Mouse (Mus musculus) heart, adult 9 months (tissue): ENCODE data around the gene Ccdc9.
A peak's percentile ranks its signal among the peaks of the same experiment; 100 is the strongest.

Experiments used
- DNase-seq, 2 experiments: peaks; one replicate each; pipeline ENCODE4 v3.0.0; 2022; ENCODE audit warnings: low spot score in 2 of 2

The Ccdc9 gene

DNA sequence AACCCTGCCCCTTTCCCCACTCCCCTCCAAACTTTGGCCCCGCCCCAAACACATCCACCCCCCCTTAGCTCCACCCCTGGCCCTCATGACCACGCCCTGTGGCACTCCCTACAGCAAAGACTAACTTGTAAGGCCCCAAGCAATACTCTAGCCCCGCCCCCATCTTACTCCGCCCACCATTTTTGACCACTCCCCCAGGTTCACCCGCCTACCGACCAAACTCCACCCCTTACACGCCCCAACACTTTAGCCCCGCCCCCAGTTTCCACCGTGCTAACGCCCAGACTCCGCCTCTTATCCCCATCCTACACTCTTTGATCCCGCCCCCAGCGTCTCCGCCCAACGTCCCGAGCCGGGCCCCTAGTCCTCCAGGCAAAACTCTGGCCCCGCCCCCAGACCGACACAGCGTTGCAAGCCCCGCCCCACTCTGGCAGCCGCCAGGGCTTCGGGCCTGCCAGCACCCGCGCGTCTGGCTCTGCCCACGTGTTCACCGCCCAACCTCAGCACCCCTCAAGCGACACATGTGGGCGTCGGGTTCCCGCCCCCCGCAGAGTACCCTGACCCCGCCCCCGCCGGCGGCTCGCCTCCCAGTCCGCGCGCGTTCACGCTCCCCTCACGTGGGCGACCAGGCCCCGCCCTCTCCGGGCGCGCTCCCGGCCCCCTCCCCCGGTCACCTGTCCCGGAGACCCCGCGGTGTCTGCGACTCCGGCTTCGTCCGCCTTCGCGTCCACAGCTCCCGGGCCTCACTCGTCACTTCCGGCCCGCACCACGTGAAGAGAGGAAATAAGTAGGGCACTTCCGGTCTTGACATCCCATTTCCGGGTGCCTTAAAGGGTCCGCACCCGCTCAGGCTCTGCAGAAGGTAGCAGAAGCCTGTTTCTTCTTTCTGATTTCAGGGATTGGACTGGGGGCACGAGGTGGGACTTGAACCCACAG lies at the start of gene Ccdc9:
Gene Ccdc9, minus strand, starts transcription at position 770 of the 936 bp plus-strand sequence.
- peak; percentile 99 to 100 for DNase-seq

DNA sequence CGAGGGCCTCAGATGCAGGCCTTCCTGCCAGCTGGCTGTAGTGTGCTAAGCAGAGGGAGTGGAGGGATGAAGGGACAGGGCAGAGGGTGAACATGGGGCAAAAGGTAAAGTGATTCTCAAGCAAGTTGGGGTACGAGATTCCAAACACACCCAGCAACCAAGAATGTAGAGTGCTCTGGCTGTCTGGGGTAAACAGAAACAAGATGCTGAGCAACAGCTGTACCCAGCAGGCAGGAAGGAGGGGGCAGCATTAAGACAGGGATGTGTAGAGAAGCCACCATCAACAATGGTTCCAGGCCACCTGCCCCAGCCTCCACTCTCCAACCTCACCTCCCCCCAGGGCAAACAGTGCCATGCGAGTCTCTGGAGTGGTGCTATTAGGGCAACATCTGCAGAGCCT lies 42.6 kb upstream of the Ccdc9 start:
- DNase-seq, result no peak

DNA sequence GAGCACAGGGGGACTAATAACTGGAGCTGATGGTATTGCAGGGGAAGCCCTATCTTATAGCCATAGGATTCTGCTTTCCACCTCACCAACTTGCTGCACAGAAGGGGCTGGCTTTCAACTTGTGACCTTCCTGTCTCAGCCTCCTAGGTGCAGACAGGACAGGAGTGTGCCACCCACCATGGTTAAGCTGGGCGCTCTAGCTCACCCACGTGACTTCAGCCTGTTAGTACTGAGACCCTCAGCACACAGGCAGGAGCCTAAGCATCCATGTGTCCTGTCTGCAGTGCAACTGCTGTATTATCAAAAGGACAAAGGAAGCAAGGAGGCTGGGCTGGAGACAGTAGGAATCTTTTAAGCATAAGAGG lies 40.0 kb upstream of the Ccdc9 start:
- DNase-seq, result no peak

- DNase-seq, result peak; percentile 80 to 82
Observed at GRCm38 (mm10) chr7:16325920-16326606, 39.5 kb upstream of the Ccdc9 start.

GRCm38 (mm10) chr7:16324661-16325060 lies 38.1 kb upstream of the Ccdc9 start:
- DNase-seq, result no peak

DNA sequence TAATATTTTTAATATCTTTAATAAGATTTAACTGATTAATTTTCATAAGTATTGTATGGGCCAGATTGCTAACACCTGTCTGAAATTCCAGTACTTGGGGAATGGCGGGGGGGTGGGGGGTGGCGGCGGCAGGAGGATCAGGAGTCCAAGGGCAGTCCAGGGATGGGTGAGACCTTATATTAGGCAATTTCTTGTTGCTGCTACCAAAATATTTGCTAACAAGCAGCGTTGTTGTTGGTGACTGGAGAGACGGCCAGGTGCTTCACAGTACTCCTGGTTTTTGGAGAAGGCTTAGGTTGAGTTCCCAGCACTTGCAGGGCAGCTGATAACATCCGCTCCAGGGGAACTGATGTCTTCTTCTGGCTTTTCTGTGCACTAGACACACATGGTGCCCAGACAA lies 33.9 kb upstream of the Ccdc9 start:
- DNase-seq, result no peak

GRCm38 (mm10) chr7:16319216-16319615 lies 32.6 kb upstream of the Ccdc9 start:
- DNase-seq, result no peak

GRCm38 (mm10) chr7:16317094-16317493 lies 30.5 kb upstream of the Ccdc9 start:
- no peak for DNase-seq

DNA sequence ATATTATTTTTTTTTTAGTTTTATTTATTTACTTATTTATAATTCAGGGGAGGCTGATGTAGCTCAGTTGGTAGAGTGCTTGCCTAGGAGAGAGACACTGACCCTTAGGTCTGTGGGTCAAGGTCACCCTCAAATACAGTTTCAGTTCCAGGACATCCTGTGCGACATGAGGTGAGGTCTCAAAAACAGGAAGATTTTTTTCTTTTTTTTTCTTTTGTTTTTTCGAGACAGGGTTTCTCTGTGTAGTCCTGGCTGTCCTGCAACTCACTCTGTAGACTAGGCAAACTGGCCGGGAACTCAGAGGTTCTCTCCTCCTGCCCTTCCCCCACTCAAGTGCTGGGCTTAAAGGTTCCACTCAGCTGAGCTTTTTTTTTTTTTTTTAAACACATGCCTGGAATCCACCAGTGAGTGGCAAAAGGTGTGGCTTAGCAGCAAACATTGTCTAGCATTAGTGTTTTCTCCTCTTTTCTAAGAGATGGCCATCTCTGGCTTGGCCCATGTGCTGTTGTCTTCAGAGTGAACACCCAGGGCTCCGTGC lies 28.7 kb upstream of the Ccdc9 start:
- DNase-seq, result no peak

DNA sequence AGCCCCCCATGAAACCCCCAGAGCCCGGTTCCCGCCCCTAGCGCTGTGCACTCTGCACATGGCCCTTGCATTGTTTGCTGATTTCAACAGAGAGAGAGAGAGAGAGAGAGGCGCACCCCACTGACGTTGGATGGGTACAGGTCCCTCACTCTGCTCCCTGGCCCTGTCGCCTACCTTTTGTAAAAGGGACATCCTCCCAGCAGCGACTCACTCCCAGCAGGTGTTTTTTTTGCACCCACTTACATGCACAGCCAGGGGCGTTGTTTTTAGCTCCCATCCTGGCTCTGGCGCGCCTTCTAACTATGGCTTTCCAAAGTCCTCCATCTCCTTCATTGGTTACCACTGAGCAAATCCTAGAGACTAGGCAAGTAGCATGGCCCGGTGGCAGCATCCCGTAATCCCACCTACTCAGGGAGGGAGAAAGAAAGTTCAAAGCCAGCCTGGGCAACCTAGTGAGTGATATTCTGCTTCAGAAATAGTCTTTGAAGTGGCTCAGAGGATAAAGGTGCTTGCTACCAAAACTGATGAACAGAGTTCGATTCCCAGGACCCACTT lies 27.7 kb upstream of the Ccdc9 start:
- no peak for DNase-seq

- peak; percentile 88 to 93 for DNase-seq
Observed at GRCm38 (mm10) chr7:16313481-16314220, 27.1 kb upstream of the Ccdc9 start.

DNA sequence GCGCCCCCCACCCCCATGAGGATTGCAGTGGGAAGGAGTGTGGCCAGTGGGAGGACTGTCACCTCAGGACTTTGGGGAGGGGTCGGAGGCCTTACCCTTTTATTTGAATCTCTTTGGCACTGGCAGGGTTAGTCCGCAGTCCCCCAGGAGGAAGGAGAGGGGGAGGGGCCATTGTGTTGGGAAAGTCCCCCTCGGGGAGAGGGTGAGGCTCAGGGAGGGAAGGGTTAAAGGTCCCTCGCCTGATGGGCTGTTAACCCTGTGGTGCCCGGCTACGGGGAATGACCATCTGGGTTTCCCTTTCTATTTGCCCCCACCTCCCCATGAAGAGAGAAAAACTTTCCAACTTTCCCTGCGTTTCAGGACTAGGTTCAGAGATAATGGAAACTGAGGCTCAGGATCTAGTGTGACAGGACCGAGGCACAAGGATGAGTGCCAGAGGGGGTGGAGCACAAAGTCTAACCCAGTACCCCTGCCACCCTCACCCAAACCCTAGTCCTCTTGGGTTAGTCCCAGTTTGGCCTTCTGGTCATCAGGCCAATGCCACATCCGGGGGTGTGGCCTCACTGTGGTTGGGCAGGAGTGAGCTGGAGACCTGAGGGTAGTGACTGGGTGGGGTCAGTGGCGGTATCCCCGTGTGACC lies 26.2 kb upstream of the Ccdc9 start:
- DNase-seq, result peak; percentile 86 to 89

GRCm38 (mm10) chr7:16312011-16312671 lies 25.5 kb upstream of the Ccdc9 start:
- peak; percentile 65 to 73 for DNase-seq

DNA sequence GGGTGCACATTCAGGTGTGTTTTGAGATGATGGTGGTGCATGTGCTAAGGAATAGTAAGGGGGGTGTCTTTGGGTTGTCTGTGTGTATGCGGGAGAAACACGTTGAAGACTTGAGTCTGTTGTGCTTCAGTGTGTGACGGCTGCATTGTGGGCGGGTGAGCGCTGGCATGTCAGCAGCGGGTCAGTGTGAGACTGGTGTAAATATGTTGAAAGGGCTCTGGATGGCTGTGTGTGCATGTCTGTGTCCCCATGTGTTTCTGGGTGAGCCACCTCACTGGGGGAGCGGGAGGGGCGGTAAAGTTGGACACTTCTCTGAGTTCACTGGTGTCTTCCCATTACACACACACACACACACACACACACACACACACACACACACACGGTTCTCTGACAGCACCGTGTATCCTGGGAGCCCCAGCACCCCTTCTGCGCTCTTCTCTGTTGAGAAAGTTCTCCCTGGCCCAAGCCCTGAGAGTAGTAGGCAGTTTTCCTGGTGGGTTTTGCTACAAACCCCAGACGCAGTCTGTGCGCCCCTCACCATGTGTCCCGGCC lies 24.9 kb upstream of the Ccdc9 start:
- DNase-seq, result peak; percentile 47 to 57

DNA sequence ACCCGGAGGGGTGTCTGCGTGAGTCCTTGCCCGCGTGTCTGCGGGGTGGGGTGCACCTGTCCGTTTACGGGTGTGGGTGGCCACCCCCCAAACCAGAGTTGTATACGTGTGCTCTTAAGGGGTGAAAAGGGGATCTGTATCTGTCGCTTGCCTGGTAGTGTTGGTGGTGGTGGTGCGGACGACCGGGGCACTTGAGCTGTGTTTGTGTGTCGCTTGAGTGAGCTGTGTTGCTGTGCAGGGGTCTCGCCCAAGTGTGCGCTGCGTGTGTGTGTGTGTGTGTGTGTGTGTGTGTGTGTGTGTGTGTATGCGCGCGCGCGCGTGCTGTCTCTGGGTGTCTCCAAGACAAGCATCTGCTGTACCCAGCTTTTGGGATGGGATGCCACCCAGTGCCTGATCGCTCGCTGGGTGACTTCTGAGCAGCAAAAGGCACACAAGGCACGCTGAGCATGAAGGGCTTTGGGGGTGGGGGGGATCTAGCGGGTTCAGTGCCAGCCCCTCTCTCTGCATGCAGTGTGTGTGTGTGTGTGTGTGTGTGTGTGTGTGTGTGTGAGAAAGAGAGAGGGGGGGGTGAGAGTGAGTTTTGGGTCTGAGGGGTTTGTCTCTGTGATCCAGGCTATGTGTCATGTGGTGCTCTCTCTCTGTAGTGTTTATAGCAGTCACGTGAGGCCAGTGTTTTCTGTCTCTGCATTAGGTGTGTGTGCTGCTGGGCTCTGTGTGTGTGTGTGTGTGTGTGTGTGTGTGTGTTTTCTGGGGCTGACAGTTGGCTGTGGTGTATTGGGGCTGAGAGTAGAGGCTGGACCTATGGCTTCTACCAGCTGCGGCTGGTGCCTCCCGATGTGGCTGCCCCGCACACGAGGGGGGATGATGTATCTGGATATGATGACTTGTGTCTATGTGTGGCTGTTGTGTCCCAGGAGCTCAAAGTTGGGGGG lies 24.2 kb upstream of the Ccdc9 start:
- no peak for DNase-seq

DNA sequence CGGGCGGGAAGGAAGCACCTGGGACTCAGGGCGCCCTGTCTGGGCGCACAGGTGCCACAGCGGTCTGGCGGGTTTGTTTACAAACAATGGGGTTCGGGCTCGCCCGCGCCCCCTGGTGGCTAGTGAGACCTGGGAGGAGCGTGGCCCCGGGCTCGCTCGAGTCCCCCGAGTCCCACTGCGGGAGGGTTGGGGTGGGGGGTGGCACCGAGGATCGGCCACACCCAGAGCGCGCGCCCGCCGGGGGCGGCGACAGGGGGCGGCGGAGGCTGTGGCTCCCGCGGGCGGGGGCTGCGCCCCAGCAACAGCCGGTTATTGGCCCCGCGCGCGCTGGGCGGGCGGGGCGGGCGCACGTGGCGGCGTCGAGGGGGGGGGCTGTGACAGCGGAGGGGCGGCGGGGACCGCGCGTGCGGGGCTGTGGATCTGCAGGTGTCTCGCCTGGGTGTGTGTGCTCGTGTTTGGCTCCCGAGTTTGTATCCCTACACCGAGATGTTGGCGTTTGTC lies 23.5 kb upstream of the Ccdc9 start:
- peak; percentile 81 to 87 for DNase-seq

DNA sequence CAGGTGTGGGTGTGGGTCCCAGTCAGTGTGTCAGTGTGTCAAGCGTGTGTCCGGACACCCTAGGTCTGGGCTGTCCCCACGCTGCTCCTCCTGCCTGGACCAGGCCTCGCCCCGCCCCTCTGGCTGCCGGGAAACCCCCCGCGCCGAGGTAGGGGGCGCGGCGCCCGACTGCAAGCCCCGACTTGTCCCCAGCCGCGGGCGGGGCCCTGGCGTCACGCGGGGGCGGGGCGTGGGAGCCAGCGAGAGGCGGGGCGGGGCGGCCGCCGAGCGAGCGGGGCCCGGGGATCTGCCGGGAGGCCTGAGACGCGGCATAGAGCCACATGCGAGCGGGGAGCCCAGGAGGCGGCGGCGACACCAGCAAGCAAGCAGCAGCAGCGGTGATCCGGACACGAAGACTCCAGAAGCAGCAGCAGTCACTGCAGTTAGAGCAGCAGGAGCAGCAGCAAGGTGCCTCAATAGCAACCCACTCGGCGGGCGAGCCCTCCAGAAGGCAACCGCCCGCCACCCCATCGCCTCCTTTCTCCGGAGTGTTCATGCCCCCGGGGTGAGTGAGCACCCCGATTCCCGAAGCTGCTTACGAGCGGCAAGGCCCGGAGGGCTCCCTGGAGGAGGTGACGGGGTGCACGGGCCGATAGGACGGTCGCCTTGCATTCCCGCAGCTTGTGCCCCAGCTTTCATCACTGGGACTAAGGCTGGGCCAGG lies 22.9 kb upstream of the Ccdc9 start:
- peak; percentile 85 to 90 for DNase-seq

GRCm38 (mm10) chr7:16308555-16309317 lies 22.1 kb upstream of the Ccdc9 start:
- no peak for DNase-seq
